Mouse (Mus musculus) kidney, postnatal 25 days (tissue): ENCODE measurements around the gene Cmtm5.
"Not testable (repeated sequence)": the region's sequence is repeated elsewhere in the genome, so short reads cannot be mapped to it uniquely, and the experiment has no call there.

Experiments
- DNase-seq, 2 experiments: peaks; one replicate each; pipeline ENCODE4 v3.0.0; 2021; ENCODE audit warnings: mixed read lengths in 2 of 2

Cmtm5 gene

DNA sequence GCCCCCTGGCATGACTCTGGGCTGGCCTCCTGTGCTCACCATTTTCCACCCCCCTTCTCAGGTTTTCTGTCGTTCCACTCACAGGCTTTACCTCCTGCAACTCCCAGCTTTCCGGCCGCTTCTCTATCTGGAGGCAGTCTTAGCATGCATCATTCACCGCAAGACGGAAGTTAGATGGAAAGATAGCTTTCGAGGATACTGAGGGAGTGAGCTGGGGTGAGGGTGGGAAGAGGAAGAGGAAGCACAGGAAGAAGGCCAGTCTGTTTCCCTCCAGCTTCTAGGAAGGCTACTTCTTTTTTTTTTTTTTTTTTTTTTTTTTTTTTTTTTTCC, 735 bp downstream of the Cmtm5 start:
- DNase-seq: no peak

GRCm38 (mm10) chr14:54937361-54938182, 1.5 kb downstream of the Cmtm5 start:
- no peak for DNase-seq

DNA sequence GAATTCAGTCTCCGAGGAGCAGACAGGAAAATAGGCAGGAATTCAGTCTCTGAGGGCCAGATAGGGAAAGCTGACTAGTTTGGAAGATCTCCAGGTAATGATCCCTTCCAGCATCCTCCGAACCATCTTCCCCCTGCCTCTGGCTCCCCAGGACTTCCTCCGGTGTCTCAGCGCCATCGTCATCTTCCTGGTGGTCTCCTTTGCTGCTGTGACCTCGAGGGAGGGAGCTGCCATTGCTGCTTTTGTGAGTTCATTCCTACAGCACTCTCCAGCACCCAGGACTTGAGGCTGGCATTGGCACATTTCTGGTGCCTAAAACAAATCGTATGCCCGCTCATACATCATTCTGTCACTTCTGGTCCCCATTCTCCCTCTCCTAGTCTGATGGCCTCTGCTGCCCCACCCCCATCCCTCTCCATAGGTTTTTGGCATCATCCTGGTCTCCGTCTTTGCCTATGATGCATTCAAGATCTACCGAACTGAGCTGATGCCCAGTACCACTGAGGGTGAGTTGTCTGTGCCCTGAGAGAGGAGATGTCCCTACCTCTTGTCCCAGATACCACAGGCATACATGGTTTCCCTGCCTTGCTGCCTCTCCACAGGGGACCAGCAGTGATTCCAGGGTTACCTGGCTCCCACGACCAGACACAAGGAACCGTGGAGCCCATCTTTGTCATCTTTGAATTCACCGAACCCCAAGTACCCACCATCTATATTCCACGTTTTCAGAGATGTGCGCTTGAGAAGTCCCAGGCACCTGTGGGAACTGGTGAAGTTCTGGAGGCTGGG, 2.6 kb downstream of the Cmtm5 start:
- DNase-seq: no peak

DNA sequence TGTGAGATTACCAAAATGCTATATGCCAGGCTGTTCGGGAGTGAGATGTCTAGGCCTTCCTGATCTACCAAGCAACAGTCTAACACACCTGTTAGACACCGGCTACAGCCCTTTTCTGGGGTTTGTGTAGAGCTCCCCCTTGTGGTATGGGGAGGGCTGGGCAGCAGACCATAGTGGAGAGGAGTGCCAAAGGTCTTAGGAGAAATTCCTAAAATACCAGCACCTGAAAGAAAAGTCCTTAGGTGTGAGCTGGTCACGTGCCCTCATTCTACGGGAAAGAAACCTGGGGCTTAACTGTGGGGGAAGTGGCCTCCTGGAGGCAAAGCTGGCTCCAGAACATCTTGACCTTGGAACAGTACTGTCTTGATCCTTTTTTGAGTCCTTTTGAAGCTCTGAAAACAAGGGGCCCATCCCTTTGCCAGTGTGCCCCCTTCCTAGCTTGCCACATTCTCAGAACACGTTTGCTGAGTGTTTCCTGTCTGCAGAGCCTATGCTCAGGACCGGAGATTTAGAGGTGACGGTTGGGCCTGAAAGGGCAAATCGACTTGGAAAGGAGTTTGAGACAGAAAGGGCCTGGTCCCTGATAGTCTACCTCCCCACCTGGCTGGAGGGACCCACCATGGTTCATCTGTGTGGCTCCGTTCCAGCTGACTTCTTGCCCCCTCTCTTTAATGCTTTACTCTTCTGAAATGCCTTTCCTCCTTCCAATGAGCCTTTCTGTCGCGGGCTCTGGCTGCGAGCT, 3.5 kb downstream of the Cmtm5 start:
- peak; percentile 80 to 85 for DNase-seq

DNA sequence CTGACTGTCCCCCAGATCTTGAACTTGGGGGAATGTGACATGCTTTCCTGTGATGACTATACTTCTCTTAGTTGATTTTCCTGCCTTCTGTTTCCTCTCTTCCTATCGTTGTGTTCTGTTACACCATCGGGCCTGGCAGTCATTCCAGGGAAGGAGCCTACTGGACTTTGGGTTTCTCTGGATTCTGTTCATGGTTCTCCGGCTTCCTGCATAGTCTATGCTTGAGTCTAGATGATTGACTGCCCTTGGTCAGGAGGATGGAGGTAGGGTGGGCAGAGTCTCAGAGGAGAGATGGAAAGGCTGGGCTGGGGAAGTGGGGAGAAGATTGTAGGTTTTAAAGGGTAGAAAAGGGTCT, 4.1 kb downstream of the Cmtm5 start:
- peak; percentile 18 to 46 for DNase-seq

DNA sequence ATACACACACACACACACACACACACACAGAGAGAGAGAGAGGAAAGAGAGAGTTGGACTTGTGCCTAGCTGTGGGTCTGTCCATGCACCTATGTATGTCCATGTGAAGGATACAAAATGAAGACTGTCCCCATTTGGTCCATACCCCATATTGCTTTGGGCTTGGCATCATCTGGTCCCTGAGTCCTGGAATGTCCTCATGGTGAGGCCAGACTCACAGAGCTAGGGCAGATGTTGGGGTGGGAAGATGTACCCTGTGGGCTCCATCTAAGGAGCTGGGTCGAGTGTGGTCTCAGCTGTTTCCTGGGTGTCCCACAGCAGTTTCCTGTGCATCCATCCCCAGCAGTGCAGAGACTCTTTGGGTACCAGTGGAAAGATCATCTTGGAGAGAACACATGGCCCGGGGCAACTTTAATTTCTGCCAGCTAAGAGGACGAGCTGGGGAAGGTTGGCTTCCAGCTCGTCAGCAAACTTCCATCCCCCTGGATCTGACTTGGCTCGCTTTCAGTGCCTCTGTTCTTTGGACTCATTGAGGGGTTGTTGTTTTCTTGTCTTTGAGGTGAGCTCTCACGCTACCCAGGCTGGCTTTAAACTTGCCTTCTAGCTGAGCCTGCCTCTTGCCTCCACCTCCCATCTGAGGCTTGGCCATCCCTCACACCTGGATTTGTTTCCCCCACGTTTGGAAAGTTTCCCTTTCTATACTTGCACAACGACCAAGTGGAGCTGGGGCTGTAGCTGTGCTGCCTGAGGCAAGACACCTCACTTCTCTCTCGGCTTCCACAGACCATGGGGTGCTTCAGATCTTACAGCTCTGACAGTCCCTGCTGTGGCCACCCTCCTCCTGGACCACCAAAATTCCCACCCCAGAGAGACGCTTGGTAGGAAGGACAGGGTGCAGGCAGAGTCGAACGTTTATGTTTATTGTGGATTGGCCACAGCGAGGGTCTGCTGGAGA, 5.2 kb downstream of the Cmtm5 start:
- peak; percentile 62 to 77 for DNase-seq

GRCm38 (mm10) chr14:54942479-54942878, 6.4 kb downstream of the Cmtm5 start:
- DNase-seq: no peak

DNA sequence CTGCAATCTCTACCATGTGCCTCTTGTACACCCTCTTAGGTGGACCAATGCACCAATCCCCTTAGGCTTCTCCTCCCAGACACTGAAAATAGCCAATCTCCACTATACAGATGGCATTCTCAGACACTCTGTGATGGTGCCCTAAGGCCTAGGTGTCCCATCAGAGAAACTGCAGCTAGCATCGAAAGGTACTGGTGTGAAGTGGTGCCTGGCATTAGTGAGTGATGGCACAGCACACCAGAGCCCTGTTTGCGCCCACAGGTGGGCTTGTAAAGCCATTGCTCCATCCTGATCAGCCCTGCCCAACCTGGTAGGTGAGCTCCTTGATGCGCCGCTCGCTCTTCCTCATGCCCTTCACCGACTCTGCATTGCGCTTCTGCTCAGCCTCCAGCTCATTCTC, 7.9 kb downstream of the Cmtm5 start:
- DNase-seq: no peak

DNA sequence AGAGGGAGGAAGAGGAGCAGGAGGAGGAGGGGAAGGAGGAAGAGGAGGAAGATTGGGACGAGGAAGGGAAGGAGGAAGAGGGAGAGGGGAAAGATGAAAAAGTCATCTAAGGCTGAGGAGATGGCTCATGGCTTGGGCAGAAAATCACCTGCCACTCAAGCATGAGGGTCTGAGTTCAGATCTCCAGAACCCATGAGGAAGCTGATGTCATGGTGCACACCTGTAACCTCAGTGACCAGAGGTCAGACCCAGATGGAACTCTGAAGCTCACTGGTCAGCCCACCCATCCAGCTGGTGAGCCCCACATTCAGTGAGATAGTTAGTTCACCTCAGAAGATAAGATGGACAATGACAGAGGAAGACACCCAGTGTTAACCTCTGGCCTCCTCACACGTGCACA, 8.9 kb downstream of the Cmtm5 start:
- DNase-seq: no peak

DNA sequence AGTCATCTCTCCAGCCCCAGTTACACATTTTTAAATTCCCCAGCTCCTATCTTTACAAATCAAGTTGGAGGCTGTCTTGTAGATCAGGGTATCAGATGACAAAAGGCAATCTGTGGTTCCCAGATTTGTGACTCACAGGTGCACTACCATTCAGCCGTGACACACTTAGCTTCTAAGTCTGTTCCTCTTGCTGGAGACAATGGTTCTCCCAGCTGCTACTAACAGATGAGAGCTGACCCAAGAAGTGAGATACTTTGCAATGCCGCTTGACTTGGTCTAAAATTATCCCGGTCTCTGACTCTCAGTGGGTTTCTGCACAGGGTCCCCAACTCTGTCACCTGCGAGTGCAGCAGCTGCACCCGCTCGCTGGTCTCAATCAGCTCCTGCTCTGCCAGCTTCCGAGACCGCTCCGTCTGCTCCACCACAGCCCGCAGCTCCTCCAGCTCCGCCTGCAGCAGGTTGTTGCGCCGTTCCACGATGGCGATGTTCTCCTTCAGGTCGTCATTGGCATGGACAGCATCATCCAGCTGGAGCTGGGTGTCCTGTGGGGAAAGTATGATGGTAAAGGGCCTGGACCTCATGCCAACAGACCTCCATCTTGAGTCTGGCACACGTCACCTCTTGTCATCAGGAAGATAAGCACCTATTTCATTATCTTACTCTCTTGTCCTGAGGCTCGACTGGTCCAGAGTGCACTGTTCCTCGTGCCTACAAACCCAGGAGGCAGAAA, 10.1 kb downstream of the Cmtm5 start:
- DNase-seq: no peak

DNA sequence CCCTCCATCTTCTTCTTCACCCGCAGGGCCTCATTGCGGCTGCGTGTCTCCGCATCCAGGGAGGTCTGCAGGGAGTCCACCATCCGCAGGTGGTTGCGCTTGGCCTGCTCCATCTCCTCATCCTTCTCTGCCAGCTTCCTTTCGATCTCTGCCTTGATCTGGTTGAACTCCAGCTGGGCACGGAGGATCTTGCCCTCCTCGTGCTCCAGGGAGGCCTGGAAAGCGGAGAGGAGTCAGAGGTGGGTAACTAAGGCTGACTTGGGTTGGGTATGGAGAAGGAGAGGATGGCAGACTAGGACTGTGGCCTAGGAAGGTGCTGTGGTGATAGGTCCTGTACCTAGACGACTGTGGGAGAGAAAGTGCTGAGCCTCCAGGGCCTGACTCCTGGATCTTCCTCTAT, 10.9 kb downstream of the Cmtm5 start:
- not testable (repeated sequence) for DNase-seq

GRCm38 (mm10) chr14:54948781-54949180, 12.7 kb downstream of the Cmtm5 start:
- DNase-seq: no peak

DNA sequence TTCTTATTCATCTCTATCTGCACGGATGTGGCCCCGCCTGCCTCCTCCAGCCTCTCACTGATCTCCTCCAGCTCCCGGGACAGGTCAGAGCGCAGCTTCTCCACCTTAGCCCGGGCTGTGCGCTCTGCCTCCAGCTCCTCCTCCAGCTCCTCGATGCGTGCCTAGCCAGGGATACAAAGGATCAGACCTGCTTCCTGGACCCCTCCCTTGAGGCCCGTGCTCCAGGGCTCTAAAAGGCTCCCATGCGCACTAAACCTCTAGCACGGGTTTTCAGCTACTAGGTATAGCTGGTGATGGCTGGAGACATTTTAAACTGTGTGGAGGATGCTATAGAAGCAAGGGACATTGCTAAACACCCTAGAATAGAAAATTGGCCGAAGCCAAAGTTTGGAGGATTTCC, 14.4 kb downstream of the Cmtm5 start:
- no peak for DNase-seq

GRCm38 (mm10) chr14:54951587-54951986, 15.5 kb downstream of the Cmtm5 start:
- DNase-seq: no peak

- no peak for DNase-seq
These were observed 17.7 kb downstream of the Cmtm5 start for GRCm38 (mm10) chr14:54953664-54954206.

- DNase-seq: no peak
These were observed 18.4 kb downstream of the Cmtm5 start for GRCm38 (mm10) chr14:54954474-54954873.

- DNase-seq: no peak
These were observed 19.4 kb downstream of the Cmtm5 start for GRCm38 (mm10) chr14:54955481-54955880.

DNA sequence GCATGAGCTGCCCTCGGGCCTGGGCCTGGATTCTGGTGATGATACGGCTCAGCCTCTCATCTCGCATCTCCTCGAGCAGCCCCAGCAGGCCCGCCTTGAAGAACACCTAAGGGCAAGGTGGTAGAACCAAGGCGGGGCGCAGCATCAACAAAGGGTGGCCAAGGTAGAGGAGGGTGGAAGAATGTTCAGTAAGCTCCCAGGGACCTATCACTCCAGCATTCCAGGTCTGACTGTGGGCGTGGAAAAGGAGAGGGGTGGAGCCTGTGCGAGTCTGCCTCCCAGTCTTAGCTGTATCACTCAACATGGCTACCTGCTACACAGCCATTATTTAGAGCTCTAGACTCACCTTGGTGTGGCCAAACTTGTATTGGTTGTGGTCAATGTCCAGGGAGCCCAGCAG, 20.5 kb downstream of the Cmtm5 start:
- no peak for DNase-seq

GRCm38 (mm10) chr14:54958503-54958902, 22.4 kb downstream of the Cmtm5 start:
- no peak for DNase-seq

GRCm38 (mm10) chr14:54959197-54959596, 23.1 kb downstream of the Cmtm5 start:
- no peak for DNase-seq

DNA sequence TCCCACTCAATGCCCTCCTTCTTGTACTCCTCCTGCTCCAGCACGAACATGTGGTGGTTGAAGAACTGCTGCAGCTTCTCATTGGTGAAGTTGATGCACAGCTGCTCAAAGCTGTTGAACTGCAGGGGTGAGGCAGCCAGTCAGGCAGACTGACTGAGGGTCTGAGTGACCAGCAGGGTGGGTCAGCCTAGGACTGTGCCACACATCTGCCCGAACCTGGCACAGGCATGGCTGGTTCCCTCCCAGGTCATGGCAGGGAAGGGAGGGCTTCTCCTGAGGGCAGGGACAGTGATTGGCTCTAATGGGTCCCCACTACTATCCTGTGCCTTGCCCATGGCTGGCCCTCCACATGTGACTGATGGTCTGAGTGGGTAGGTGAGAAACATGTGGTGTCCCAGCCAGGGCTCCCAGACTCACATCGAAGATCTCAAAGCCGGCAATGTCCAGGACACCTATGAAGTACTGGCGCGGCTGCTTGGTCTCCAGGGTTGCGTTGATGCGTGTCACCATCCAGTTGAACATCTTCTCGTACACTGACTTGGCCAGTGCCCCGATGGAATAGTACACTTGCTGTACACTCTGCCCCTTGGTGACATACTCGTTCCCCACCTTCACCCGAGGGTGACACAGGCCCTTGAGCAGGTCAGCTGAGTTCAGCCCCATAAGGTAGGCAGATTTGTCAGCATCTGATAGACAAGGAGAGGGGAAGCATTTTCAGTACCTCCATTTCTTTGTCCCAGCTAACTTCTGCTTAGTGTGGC, 24.0 kb downstream of the Cmtm5 start:
- not testable (repeated sequence) for DNase-seq
